Mouse (Mus musculus) CH12.LX (cell line): ENCODE data around the gene Pced1b. TPM values are rescaled to one million over a fixed set of nuclear protein-coding genes. Genes with fewer than 3 reads are reported as not detected.

Source experiments
- DNase-seq: peaks from one replicate; pipeline ENCODE4 v3.0.0-alpha.2; 2013; ENCODE audit errors: extremely low read depth
- H3K27ac ChIP-seq: 2 replicates; pipeline ENCODE4 v1.5.1; 2012; ENCODE audit warnings: low read depth, mild to moderate bottlenecking, control low read depth, moderate library complexity; ENCODE audit not compliant: insufficient read depth
- H3K27me3 ChIP-seq: replicated peaks from 2 replicates; pipeline ENCODE3; 2012; ENCODE audit warnings: inconsistent platforms
- H3K36me3 ChIP-seq, 2 experiments: replicated peaks in 1 of 2; 2 replicates each; pipeline versions ENCODE3 to v1.6.1; 2012; ENCODE audit warnings: inconsistent platforms in 1 of 2, low read length in 1 of 2, mild to moderate bottlenecking in 1 of 2, mixed read lengths in 1 of 2, moderate library complexity in 1 of 2; ENCODE audit not compliant: control insufficient read depth in 1 of 2, insufficient read depth in 1 of 2
- H3K4me1 ChIP-seq, 2 experiments: 2 replicates each; pipeline ENCODE4 v1.6.1; 2012; ENCODE audit warnings: inconsistent platforms in 1 of 2, moderate library complexity in 1 of 2; ENCODE audit not compliant: insufficient read depth in 2 of 2, control insufficient read depth in 1 of 2
- H3K4me2 ChIP-seq: 2 replicates; pipeline ENCODE4 v1.6.1; 2012; ENCODE audit warnings: low read depth, mild to moderate bottlenecking, control low read depth; ENCODE audit not compliant: poor library complexity, insufficient read depth, severe bottlenecking
- H3K4me3 ChIP-seq, 3 experiments: fragments of 150-350 bp in 1 of 3; sonication (generic) in 1 of 3; replicated peaks in 1 of 3; 2 replicates each; pipeline versions ENCODE3 to v1.5.1; 2011 to 2012; ENCODE audit warnings: low read depth in 2 of 3, low read length in 2 of 3, mild to moderate bottlenecking in 2 of 3, moderate library complexity in 2 of 3, control low read depth in 1 of 3, improper control_type of control experiment in 1 of 3, inconsistent platforms in 1 of 3, mixed read lengths in 1 of 3; ENCODE audit not compliant: poor library complexity in 1 of 3
- H3K79me2 ChIP-seq: replicated peaks from 2 replicates; pipeline ENCODE4 v1.6.1; 2012; ENCODE audit warnings: mild to moderate bottlenecking, moderate library complexity; ENCODE audit not compliant: control insufficient read depth, poor library complexity, insufficient read depth, severe bottlenecking; ENCODE audit errors: extremely low read depth
- H3K9ac ChIP-seq: 2 replicates; pipeline ENCODE4 v1.6.1; 2012; ENCODE audit warnings: low read depth, mild to moderate bottlenecking, control low read depth, moderate library complexity; ENCODE audit not compliant: insufficient read depth
- H3K9me3 ChIP-seq: replicated peaks from 2 replicates; pipeline ENCODE3; 2012; ENCODE audit warnings: low read length, inconsistent platforms, mixed read lengths
- BHLHE40 ChIP-seq: IDR thresholded peaks from 2 replicates; pipeline ENCODE4 v1.6.1; 2011; ENCODE audit warnings: mild to moderate bottlenecking, low read depth, low read length, improper control_type of control experiment
- CHD2 ChIP-seq: IDR thresholded peaks from 2 replicates; pipeline ENCODE4 v1.6.1; 2011; ENCODE audit warnings: low read length, improper control_type of control experiment
- CTCF ChIP-seq, 2 experiments: IDR thresholded peaks in 1 of 2; conservative IDR thresholded peaks in 1 of 2; 2 replicates each; pipeline ENCODE4 v1.5.1; 2011 to 2012; ENCODE audit warnings: low read depth in 2 of 2, low read length in 2 of 2, improper control_type of control experiment in 1 of 2, inconsistent platforms in 1 of 2, mild to moderate bottlenecking in 1 of 2, moderate library complexity in 1 of 2
- E2F4 ChIP-seq: IDR thresholded peaks from 2 replicates; pipeline ENCODE4 v1.6.1; 2011; ENCODE audit warnings: low read depth, low read length, improper control_type of control experiment; ENCODE audit not compliant: insufficient replicate concordance
- ETS1 ChIP-seq: conservative IDR thresholded peaks from 2 replicates; pipeline ENCODE4 v1.6.1; 2012; ENCODE audit warnings: low read depth, mild to moderate bottlenecking, inconsistent platforms, low read length, improper control_type of control experiment, moderate library complexity
- HCFC1 ChIP-seq: IDR thresholded peaks from 2 replicates; pipeline ENCODE4 v1.6.1; 2012; ENCODE audit warnings: low read depth, mild to moderate bottlenecking, inconsistent platforms, low read length, improper control_type of control experiment
- JUN ChIP-seq: IDR thresholded peaks from 2 replicates; pipeline ENCODE4 v1.6.1; 2011; ENCODE audit warnings: low read depth, mild to moderate bottlenecking, low read length, improper control_type of control experiment, moderate library complexity; ENCODE audit not compliant: insufficient read depth
- JUND ChIP-seq: conservative IDR thresholded peaks from 2 replicates; pipeline ENCODE4 v1.6.1; 2011; ENCODE audit warnings: low read depth, low read length, improper control_type of control experiment
- MAFK ChIP-seq: IDR thresholded peaks from 2 replicates; pipeline ENCODE4 v1.6.1; 2011; ENCODE audit warnings: low read length, improper control_type of control experiment; ENCODE audit not compliant: insufficient replicate concordance
- MAX ChIP-seq: IDR thresholded peaks from 2 replicates; pipeline ENCODE4 v1.6.1; 2011; ENCODE audit warnings: low read length, improper control_type of control experiment
- MEF2A ChIP-seq: IDR thresholded peaks from 2 replicates; pipeline ENCODE4 v1.6.1; 2014; ENCODE audit warnings: low read depth, mild to moderate bottlenecking, inconsistent platforms, low read length, improper control_type of control experiment, borderline replicate concordance
- MXI1 ChIP-seq: IDR thresholded peaks from 2 replicates; pipeline ENCODE4 v1.6.1; 2011; ENCODE audit warnings: mild to moderate bottlenecking, low read depth, low read length, improper control_type of control experiment
- NELFE ChIP-seq: IDR thresholded peaks from 2 replicates; pipeline ENCODE4 v1.6.1; 2011; ENCODE audit warnings: low read depth, low read length, improper control_type of control experiment
- PAX5 ChIP-seq: IDR thresholded peaks from 2 replicates; pipeline ENCODE4 v1.6.1; 2012; ENCODE audit warnings: low read length, inconsistent platforms, mixed read lengths
- POLR2A ChIP-seq: IDR thresholded peaks from 2 replicates; pipeline ENCODE4 v1.6.1; 2011; ENCODE audit warnings: low read depth, mild to moderate bottlenecking, improper control_type of control experiment, low read length
- POLR2AphosphoS2 ChIP-seq: IDR thresholded peaks from 2 replicates; pipeline ENCODE4 v1.6.1; 2011; ENCODE audit warnings: low read depth, low read length, improper control_type of control experiment
- RCOR1 ChIP-seq: conservative IDR thresholded peaks from 2 replicates; pipeline ENCODE4 v1.6.1; 2012; ENCODE audit warnings: low read depth, mild to moderate bottlenecking, inconsistent platforms, low read length, improper control_type of control experiment
- SIN3A ChIP-seq: IDR thresholded peaks from 2 replicates; pipeline ENCODE4 v1.6.1; 2012; ENCODE audit warnings: low read length, improper control_type of control experiment, inconsistent platforms
- SMC3 ChIP-seq: IDR thresholded peaks from 2 replicates; pipeline ENCODE4 v1.6.1; 2011; ENCODE audit warnings: low read depth, low read length, improper control_type of control experiment
- TBP ChIP-seq: conservative IDR thresholded peaks from 2 replicates; pipeline ENCODE4 v1.6.1; 2011; ENCODE audit warnings: low read depth, low read length, improper control_type of control experiment
- TCF12 ChIP-seq: IDR thresholded peaks from 2 replicates; pipeline ENCODE4 v1.6.1; 2014; ENCODE audit warnings: low read depth, mild to moderate bottlenecking, inconsistent platforms, low read length, improper control_type of control experiment
- UBTF ChIP-seq: IDR thresholded peaks from 2 replicates; pipeline ENCODE4 v1.6.1; 2012; ENCODE audit warnings: low read depth, mild to moderate bottlenecking, inconsistent platforms, low read length, improper control_type of control experiment, moderate library complexity
- USF1 ChIP-seq: IDR thresholded peaks from 2 replicates; pipeline ENCODE4 v1.6.1; 2014; ENCODE audit warnings: low read depth, mild to moderate bottlenecking, inconsistent platforms, low read length, improper control_type of control experiment
- USF2 ChIP-seq: conservative IDR thresholded peaks from 2 replicates; pipeline ENCODE4 v1.6.1; 2011; ENCODE audit warnings: low read depth, low read length, improper control_type of control experiment
- ZMIZ1 ChIP-seq: IDR thresholded peaks from 2 replicates; pipeline ENCODE4 v1.6.1; 2012; ENCODE audit warnings: low read depth, mild to moderate bottlenecking, inconsistent platforms, low read length, improper control_type of control experiment
- ZNF384 ChIP-seq: IDR thresholded peaks from 2 replicates; pipeline ENCODE4 v1.6.1; 2012; ENCODE audit warnings: low read depth, low read length, improper control_type of control experiment, inconsistent platforms
- dilution Hi-C: fragments of 300-500 bp; cut with MboI; formaldehyde crosslinking; loops from 2 replicates; pipeline ENCODE4 v1.14.3; 2020; ENCODE audit warnings: low sequenced_read_pairs; ENCODE audit not compliant: extremely low pct_unique_long_range_greater_than_20kb, extremely low pct_ligation_motif_present
- in situ Hi-C: fragments of 300-500 bp; cut with MboI; formaldehyde crosslinking; loops from 3 replicates; pipeline ENCODE4 v1.14.3; 2019; ENCODE audit warnings: low sequenced_read_pairs, low pct_ligation_motif_present, low pct_unique_long_range_greater_than_20kb, mixed read lengths
- polyA plus RNA-seq: library from polyadenylated mRNA; unstranded; fragments of >175 nt; gene quantifications from 2 replicates; pipeline ENCODE4 v1.2.1, GENCODE M21; 2012; ENCODE audit warnings: low read depth; ENCODE audit not compliant: insufficient read length
- total RNA-seq, 2 experiments: library from RNA; depleted of rRNA; stranded (reverse); fragments of 300-350 nt in 1 of 2; fragments of >200 nt in 1 of 2; gene quantifications; 2 replicates each; pipeline ENCODE4 v1.2.3; 2012 to 2014

Pced1b gene
- total and polyA plus RNA-seq, 3 experiments, result 12.3 to 44.2 (median 21.1) TPM

- in situ Hi-C loops (no loop called here), dilution Hi-C loops (no loop called here)
- H3K36me3 ChIP-seq, result no peaks in the 10 kb centered on the region
- no peak overlapping the region for H3K27ac ChIP-seq
- peaks cover 6% of the 10 kb centered on the region for H3K9me3 ChIP-seq
- no peaks in the 10 kb centered on the region for H3K79me2 ChIP-seq
- TF ChIP-seq JUND, result no peak
- no peak for TF ChIP-seq CTCF (conservative IDR thresholded peaks at IDR 0.05 in 1 of 2, IDR thresholded peaks at IDR 0.05 in 1 of 2; ENCODE audit: low read depth in 2 of 2, low read length in 2 of 2)
- no peak for TF ChIP-seq SMC3
- TF ChIP-seq CHD2, result no peak
- TF ChIP-seq ZMIZ1, result no peak
- no peak for TF ChIP-seq POLR2A
- no peak for TF ChIP-seq ETS1
- no peak for TF ChIP-seq MEF2A
- TF ChIP-seq MAX, result no peak
- no peak for TF ChIP-seq TCF12
- no peak for TF ChIP-seq USF2
- TF ChIP-seq UBTF, result no peak
- no peak for TF ChIP-seq NELFE
- TF ChIP-seq E2F4, result no peak
- TF ChIP-seq MAFK, result no peak
- no peak for TF ChIP-seq MXI1
- TF ChIP-seq TBP, result no peak
- TF ChIP-seq PAX5, result no peak
- H3K9ac ChIP-seq, result no peak overlapping the region
- H3K4me3 ChIP-seq, result no peak overlapping the region
- H3K4me2 ChIP-seq, result no peak overlapping the region
- H3K27me3 ChIP-seq, result no peaks in the 10 kb centered on the region
- no peaks in the 10 kb centered on the region for H3K4me1 ChIP-seq
- DNase-seq, result no peak
Measured at GRCm38 (mm10) chr15:97224003-97224402, 22.9 kb upstream of the Pced1b start.

GRCm38 (mm10) chr15:97229494-97230077 is 17.3 kb upstream of the Pced1b start:
- dilution Hi-C loops, result no loop called here
- no peaks in the 10 kb centered on the region for H3K36me3 ChIP-seq
- no peak overlapping the region for H3K27ac ChIP-seq
- H3K4me2 ChIP-seq, result no peak overlapping the region
- peaks cover 18% of the 10 kb centered on the region for H3K9me3 ChIP-seq
- TF ChIP-seq MEF2A (no peak), MAFK (no peak), SIN3A (no peak), BHLHE40 (no peak), RCOR1 (no peak), HCFC1 (no peak), UBTF (no peak), TCF12 (no peak), ZMIZ1 (no peak), USF2 (no peak), POLR2AphosphoS2 (no peak), USF1 (no peak), NELFE (no peak), JUN (no peak), ETS1 (no peak), ZNF384 (no peak), CHD2 (no peak)
- no peaks in the 10 kb centered on the region for H3K79me2 ChIP-seq
- DNase-seq, result no peak
- H3K4me3 ChIP-seq, result no peak overlapping the region
- H3K9ac ChIP-seq, result no peak overlapping the region
- no peaks in the 10 kb centered on the region for H3K4me1 ChIP-seq
- no peaks in the 10 kb centered on the region for H3K27me3 ChIP-seq
- in situ Hi-C loops, result loop anchor here (10.0 kb wide), 1 partner anchor 435 kb away; no protein-coding TSS in a partner anchor
